Mouse (Mus musculus) erythroblast, embryonic 14.5 days (primary cell): Measurements from ENCODE around the gene Acyp2. TPM values are rescaled to one million over a fixed set of nuclear protein-coding genes. Genes with fewer than 3 reads are reported as not detected.

Experiments used
- H3K27me3 ChIP-seq: 2 replicates; pipeline ENCODE4 v1.6.1; 2012; ENCODE audit warnings: inconsistent platforms; ENCODE audit not compliant: control insufficient read depth
- H3K36me3 ChIP-seq: 2 replicates; pipeline ENCODE4 v1.6.1; 2012; ENCODE audit warnings: mild to moderate bottlenecking, inconsistent platforms; ENCODE audit not compliant: control insufficient read depth
- H3K4me1 ChIP-seq: 2 replicates; pipeline ENCODE4 v1.6.1; 2012; ENCODE audit warnings: inconsistent platforms; ENCODE audit not compliant: control insufficient read depth
- H3K4me3 ChIP-seq: replicated peaks from 2 replicates; pipeline ENCODE3; 2012; ENCODE audit warnings: moderate library complexity, mild to moderate bottlenecking, inconsistent platforms
- H3K9me3 ChIP-seq: 2 replicates; pipeline ENCODE4 v1.6.1; 2012; ENCODE audit warnings: low read length, inconsistent platforms, mixed read lengths; ENCODE audit not compliant: control insufficient read depth
- GATA1 ChIP-seq: IDR thresholded peaks from 2 replicates; pipeline ENCODE4 v1.6.1; 2012; ENCODE audit warnings: low read length, inconsistent platforms, mixed read lengths
- TAL1 ChIP-seq: IDR thresholded peaks from 3 replicates; pipeline ENCODE4 v1.6.1; 2012; ENCODE audit warnings: low read length, inconsistent platforms, mixed read lengths
- polyA plus RNA-seq: library from polyadenylated mRNA; stranded (reverse); fragments of >175 nt; gene quantifications from 2 replicates; pipeline ENCODE4 v1.2.3, GENCODE M21; 2012

The Acyp2 gene
- 0.39 and 0.53 TPM in 2 replicates for polyA plus RNA-seq

DNA sequence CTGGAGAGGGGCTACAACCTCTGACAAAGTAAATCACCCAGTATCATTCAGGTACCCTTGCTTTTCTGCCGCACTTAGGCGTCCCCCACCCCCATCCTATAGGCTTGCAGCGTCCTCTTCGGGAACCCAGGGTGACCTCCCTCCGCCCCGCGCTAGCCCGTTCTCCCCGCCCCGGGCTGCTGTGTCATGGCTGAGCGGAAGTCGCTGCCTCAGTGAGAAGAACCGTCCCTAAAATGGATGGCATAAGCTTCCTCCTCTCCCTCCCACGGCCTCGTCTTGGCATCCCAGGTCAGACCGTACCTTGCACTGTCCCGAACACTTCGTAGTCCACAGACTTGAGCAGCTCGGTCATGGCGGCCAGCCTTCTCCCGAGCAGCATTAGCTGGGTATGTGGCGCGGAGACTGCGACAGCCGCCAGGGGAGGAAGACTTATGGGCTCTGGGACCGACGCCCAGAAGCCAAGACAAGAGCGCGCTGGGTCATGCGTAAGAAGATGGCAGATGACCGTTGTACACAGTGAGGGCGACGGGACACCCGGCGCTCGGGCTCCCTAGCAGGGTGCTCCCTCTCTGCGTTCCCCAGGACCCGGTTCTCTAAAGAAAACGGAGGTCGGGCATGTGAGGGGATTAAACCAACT is at the start of gene Acyp2:
Gene Acyp2 (minus strand): TSS at position 587 of the 637 bp plus-strand sequence.
- TF ChIP-seq GATA1 (no peak), TAL1 (no peak)
- Histone ChIP-seq H3K9me3 (no peaks in the 10 kb centered on the region), H3K4me1 (peaks cover 37% of the 10 kb centered on the region), H3K36me3 (no peaks in the 10 kb centered on the region; the same call in none of the 2 replicates), H3K27me3 (no peaks in the 10 kb centered on the region), H3K4me3 (peak within 1 kb of the TSS; percentile 97)

DNA sequence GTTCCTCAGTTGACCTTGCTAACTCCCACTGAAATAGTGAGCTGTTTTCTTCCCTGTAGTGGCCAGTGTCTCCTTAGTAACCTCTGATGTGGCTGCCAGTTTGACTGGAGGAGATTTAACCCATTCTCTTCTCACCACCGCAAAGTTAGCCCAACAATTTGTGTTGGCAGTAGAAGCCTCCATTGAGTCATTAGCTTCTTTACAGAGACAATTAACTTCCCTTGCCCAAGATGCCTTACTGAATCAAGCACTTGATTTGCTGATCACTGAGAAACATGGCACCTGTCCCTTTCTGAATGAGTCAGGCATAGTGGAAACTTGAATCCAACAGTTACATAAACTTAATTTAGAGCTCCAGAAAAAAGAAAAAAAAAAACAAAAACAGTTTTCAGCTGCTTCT is 40.0 kb upstream of the Acyp2 start:
- TF ChIP-seq GATA1 (no peak), TAL1 (no peak)

DNA sequence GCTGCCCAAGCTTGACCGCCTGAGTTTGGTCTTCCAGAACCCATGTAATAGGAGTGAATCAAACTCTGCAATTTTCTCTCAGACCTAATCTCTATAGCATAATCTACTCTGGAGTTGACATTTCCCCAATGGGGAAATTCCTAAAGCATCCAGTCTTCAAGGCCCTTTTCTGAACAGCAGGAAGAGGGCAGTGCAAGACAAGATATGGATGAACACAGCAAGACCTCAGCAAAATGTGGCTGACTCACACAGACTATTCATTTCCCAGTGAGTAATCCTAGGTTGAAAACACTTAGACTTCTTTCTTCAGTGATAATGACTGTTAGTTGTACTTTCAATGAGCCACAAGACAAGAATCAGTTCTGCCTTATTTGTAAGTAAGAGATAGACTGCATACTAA is 26.7 kb upstream of the Acyp2 start:
- Histone ChIP-seq H3K9me3 (no peaks in the 10 kb centered on the region), H3K27me3 (no peaks in the 10 kb centered on the region), H3K36me3 (no peaks in the 10 kb centered on the region), H3K4me1 (peaks cover 3% of the 10 kb centered on the region), H3K4me3 (no peak overlapping the region)
- TF ChIP-seq TAL1, result no peak
- TF ChIP-seq GATA1, result no peak

More for the DNA sequence above, 40.0 kb upstream of the Acyp2 start:
- no peaks in the 10 kb centered on the region for H3K9me3 ChIP-seq
- no peaks in the 10 kb centered on the region for H3K4me1 ChIP-seq
- H3K4me3 ChIP-seq, result no peak overlapping the region
- no peaks in the 10 kb centered on the region for H3K36me3 ChIP-seq
- H3K27me3 ChIP-seq, result no peaks in the 10 kb centered on the region

- Histone ChIP-seq H3K27me3 (no peaks in the 10 kb centered on the region), H3K4me3 (no peak overlapping the region), H3K36me3 (no peaks in the 10 kb centered on the region), H3K4me1 (peaks cover 3% of the 10 kb centered on the region), H3K9me3 (no peaks in the 10 kb centered on the region)
- TF ChIP-seq TAL1 (no peak), GATA1 (no peak)
Measured at GRCm38 (mm10) chr11:30672719-30673118, 23.3 kb upstream of the Acyp2 start.

DNA sequence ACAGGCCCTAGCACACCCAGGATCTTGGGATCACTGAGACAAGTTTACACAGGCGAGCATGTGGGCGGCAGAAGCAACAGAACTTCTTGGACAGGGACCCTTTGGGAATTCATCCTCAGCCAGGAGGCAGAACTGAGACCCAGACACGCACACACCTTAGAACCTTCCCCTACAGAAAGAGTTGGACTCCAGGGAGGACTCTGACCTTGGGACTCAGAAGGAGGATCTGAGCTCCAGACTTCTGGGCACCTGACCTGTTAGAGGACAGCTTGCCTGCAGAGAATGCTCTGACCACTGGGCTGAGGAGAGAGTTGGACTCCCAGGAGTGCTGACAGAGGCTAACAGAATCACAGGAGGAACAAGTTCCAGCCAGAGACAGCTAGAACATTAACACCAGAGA is 13.6 kb upstream of the Acyp2 start:
- Histone ChIP-seq H3K27me3 (no peaks in the 10 kb centered on the region), H3K4me1 (no peaks in the 10 kb centered on the region), H3K36me3 (no peaks in the 10 kb centered on the region), H3K9me3 (no peaks in the 10 kb centered on the region), H3K4me3 (no peak overlapping the region)
- TF ChIP-seq TAL1, result no peak
- TF ChIP-seq GATA1, result no peak

- TF ChIP-seq GATA1, result no peak
- TF ChIP-seq TAL1, result no peak
- no peaks in the 10 kb centered on the region for H3K36me3 ChIP-seq
- H3K27me3 ChIP-seq, result no peaks in the 10 kb centered on the region
- no peak overlapping the region for H3K4me3 ChIP-seq
- no peaks in the 10 kb centered on the region for H3K9me3 ChIP-seq
- H3K4me1 ChIP-seq, result no peaks in the 10 kb centered on the region
Measured at GRCm38 (mm10) chr11:30662591-30662990, 13.2 kb upstream of the Acyp2 start.

- Histone ChIP-seq H3K4me3 (no peak overlapping the region), H3K4me1 (no peaks in the 10 kb centered on the region), H3K9me3 (no peaks in the 10 kb centered on the region), H3K27me3 (no peaks in the 10 kb centered on the region), H3K36me3 (no peaks in the 10 kb centered on the region; the same call in 1 of the 2 replicates)
- TF ChIP-seq TAL1, result no peak
- no peak for TF ChIP-seq GATA1
Measured at GRCm38 (mm10) chr11:30657069-30657468, 7.7 kb upstream of the Acyp2 start.

DNA sequence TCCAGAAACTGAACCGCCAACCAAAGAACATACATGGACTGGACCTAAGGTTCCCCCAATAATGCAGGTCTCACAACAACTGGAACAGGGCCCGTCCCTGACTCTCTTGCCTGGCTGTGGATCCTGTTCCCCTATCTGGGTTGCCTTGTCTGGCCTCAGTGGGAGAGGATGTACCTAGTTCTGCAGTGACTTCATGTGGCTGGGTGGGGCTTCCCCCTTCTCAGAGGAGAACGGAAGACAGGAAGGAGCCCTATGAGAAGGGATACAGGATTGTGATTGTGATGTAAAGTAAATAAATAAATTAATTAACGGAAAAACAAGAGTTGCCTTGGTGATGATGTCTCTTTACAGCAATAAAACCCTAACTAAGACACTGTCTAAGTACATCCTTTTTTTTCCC is 6.7 kb upstream of the Acyp2 start:
- no peaks in the 10 kb centered on the region for H3K27me3 ChIP-seq
- H3K36me3 ChIP-seq, result no peaks in the 10 kb centered on the region; the same call in 1 of the 2 replicates
- H3K4me1 ChIP-seq, result no peaks in the 10 kb centered on the region
- TF ChIP-seq TAL1, result no peak
- TF ChIP-seq GATA1, result no peak
- no peaks in the 10 kb centered on the region for H3K9me3 ChIP-seq
- no peak overlapping the region for H3K4me3 ChIP-seq

GRCm38 (mm10) chr11:30650416-30650815 is 1.0 kb upstream of the Acyp2 start:
- Histone ChIP-seq H3K4me1 (peaks cover 32% of the 10 kb centered on the region), H3K9me3 (no peaks in the 10 kb centered on the region)
- TF ChIP-seq GATA1 (no peak), TAL1 (no peak)

More at GRCm38 (mm10) chr11:30650416-30650815, 1.0 kb upstream of the Acyp2 start:
- no peaks in the 10 kb centered on the region; the same call in none of the 2 replicates for H3K36me3 ChIP-seq
- no peaks in the 10 kb centered on the region for H3K27me3 ChIP-seq
- peak overlapping the region; percentile 97 for H3K4me3 ChIP-seq
